16 mouse cellular contexts compared by ENCODE assay signal in genomic region chr7:49000816-49001215, GRCm38 (mm10).
DNase-seq lines count a peak whose midpoint lies in the region; ATAC-seq lines count a peak whose summit lies in the region.
"Had no signal": no experiment of that assay in that cellular context is flagged by ENCODE, and none has a peak within 500 bp of the region (broad histone marks: within the 10 kb centered on the region; RNA-seq: fewer than 3 reads in every experiment).

No protein-coding gene starts in this region.

- intact Hi-C loops in left cerebral cortex, postnatal 4 days (cut with DNase I): no loop called here
- intact Hi-C loops in heart, postnatal 25 days (cut with DNase I): no loop called here

- ATAC-seq in frontal cortex, adult (ENCODE audit: low TSS enrichment): peak; percentile 93
- ATAC-seq: midbrain, embryonic 16.5 days; Patski had no signal

- peak; percentile 47 for DNase-seq in left cerebral cortex, adult 11 months (ENCODE audit: low spot score)
- DNase-seq in left cerebral cortex, postnatal 4 days: no peak
- DNase-seq in left cerebral cortex, adult 18-20 months (ENCODE audit: low spot score in 2 of 2): peak; percentile 11 to 34
- DNase-seq in right cerebral cortex, postnatal 25 days: peak; percentile 49
- DNase-seq in heart, postnatal 25 days (ENCODE audit: low spot score): no peak
- DNase-seq in thymus, postnatal 25 days: no peak
- DNase-seq: cerebellum, postnatal 14 days; heart, postnatal 4 days; kidney, adult 18-20 months; kidney, postnatal 25 days; lung, adult 18-20 months; lung, postnatal 4 days; thymus, adult 18-20 months had no signal

Comparison
In these comparisons a context has a peak if more than half of its experiments do, and no peak if none do; other contexts are left out.
1. DNase-seq: peak in left cerebral cortex, adult 11 months (single experiment), left cerebral cortex, adult 18-20 months (2 of 2) and right cerebral cortex, postnatal 25 days (single experiment); none in left cerebral cortex, postnatal 4 days (single experiment), heart, postnatal 25 days (single experiment) and thymus, postnatal 25 days (single experiment).